ENCODE assay signal across 13 mouse cellular contexts in genomic region chr3:98317143-98317542, GRCm38 (mm10). TPM values are rescaled to one million over a fixed set of nuclear protein-coding genes. Genes with fewer than 3 reads are reported as not detected.
DNase-seq lines count a peak whose midpoint lies in the region; ATAC-seq and TF ChIP-seq lines count a peak whose summit lies in the region.
"Had no signal": no experiment of that assay in that cellular context is flagged by ENCODE, and none has a peak within 500 bp of the region (broad histone marks: within the 10 kb centered on the region; RNA-seq: fewer than 3 reads in every experiment).

No protein-coding gene starts in this region.

- no peak for TF ChIP-seq CTCF in forebrain, postnatal 0 days (IDR thresholded peaks at IDR 0.05; ENCODE audit: low read depth)

- no peak for ATAC-seq in hindbrain, embryonic 12.5 days (ENCODE audit: low FRiP score)
- no peak for ATAC-seq in hindbrain, embryonic 16.5 days
- ATAC-seq in forebrain, postnatal 0 days = no peak

- no peak overlapping the region for H3K4me3 ChIP-seq in hindbrain, embryonic 12.5 days
- H3K4me3 ChIP-seq in hindbrain, embryonic 16.5 days (ENCODE audit: low read length) = no peak overlapping the region
- H3K4me3 ChIP-seq in forebrain, postnatal 0 days (ENCODE audit: low read depth, low read length) = no peak overlapping the region

- no peak overlapping the region for H3K4me2 ChIP-seq in hindbrain, embryonic 12.5 days (replicated peaks)
- no peak overlapping the region for H3K4me2 ChIP-seq in hindbrain, embryonic 16.5 days (ENCODE audit: low read length)
- no peak overlapping the region for H3K4me2 ChIP-seq in forebrain, postnatal 0 days (ENCODE audit: low read depth)
- H3K4me2 ChIP-seq: heart, embryonic 11.5 days had no signal

- H3K4me1 ChIP-seq in hindbrain, embryonic 12.5 days = peaks cover 33% of the 10 kb centered on the region
- H3K4me1 ChIP-seq in hindbrain, embryonic 16.5 days (ENCODE audit: control insufficient read depth, insufficient read depth, low read depth, low read length) = peaks cover 8% of the 10 kb centered on the region; the same call in 1 of the 2 replicates
- peaks cover 5% of the 10 kb centered on the region for H3K4me1 ChIP-seq in forebrain, postnatal 0 days (ENCODE audit: insufficient read depth)

- H3K27me3 ChIP-seq in hindbrain, embryonic 12.5 days = no peaks in the 10 kb centered on the region
- no peaks in the 10 kb centered on the region for H3K27me3 ChIP-seq in hindbrain, embryonic 16.5 days (replicated peaks; ENCODE audit: control insufficient read depth, insufficient read depth, low read length)
- no peaks in the 10 kb centered on the region for H3K27me3 ChIP-seq in forebrain, postnatal 0 days (ENCODE audit: insufficient read depth, low read length)
- H3K27me3 ChIP-seq: CH12.LX had no signal

- peak; percentile 56 to 59 for DNase-seq in right cerebral cortex, postnatal 10 days (ENCODE audit: low spot score in 2 of 2)
- no peak for DNase-seq in right cerebral cortex, postnatal 25 days
- DNase-seq in forebrain, postnatal 0 days = peak; percentile 55
- DNase-seq in retina, embryonic 14.5 days (ENCODE audit: low spot score) = no peak
- DNase-seq in spleen, postnatal 4 days (ENCODE audit: low spot score in 2 of 2) = no peak
- no peak for DNase-seq in left cerebral cortex, adult 11 months (ENCODE audit: low spot score)
- DNase-seq: cerebellum, postnatal 36 days; kidney, postnatal 4 days; thymus, postnatal 25 days had no signal

- H3K9me3 ChIP-seq in hindbrain, embryonic 12.5 days (replicated peaks) = no peaks in the 10 kb centered on the region
- H3K9me3 ChIP-seq in hindbrain, embryonic 16.5 days (ENCODE audit: control insufficient read depth, low read length) = no peaks in the 10 kb centered on the region
- no peaks in the 10 kb centered on the region for H3K9me3 ChIP-seq in forebrain, postnatal 0 days (ENCODE audit: low read length)

- peaks cover 20% of the 10 kb centered on the region for H3K36me3 ChIP-seq in hindbrain, embryonic 12.5 days
- H3K36me3 ChIP-seq in hindbrain, embryonic 16.5 days (ENCODE audit: control insufficient read depth, insufficient read depth, low read length) = no peaks in the 10 kb centered on the region
- no peaks in the 10 kb centered on the region for H3K36me3 ChIP-seq in forebrain, postnatal 0 days (ENCODE audit: insufficient read depth)

- peak overlapping the region; percentile 45 for H3K27ac ChIP-seq in hindbrain, embryonic 12.5 days
- no peak overlapping the region; the same call in 1 of the 2 replicates for H3K27ac ChIP-seq in hindbrain, embryonic 16.5 days (ENCODE audit: low read depth, low read length)
- H3K27ac ChIP-seq in forebrain, postnatal 0 days (ENCODE audit: low read depth, low read length) = peak overlapping the region; percentile 9; the same call in 1 of the 2 replicates

- no peak overlapping the region for H3K9ac ChIP-seq in hindbrain, embryonic 12.5 days
- H3K9ac ChIP-seq in hindbrain, embryonic 16.5 days (ENCODE audit: low read depth, low read length) = no peak overlapping the region
- H3K9ac ChIP-seq in forebrain, postnatal 0 days = no peak overlapping the region

- WGBS in hindbrain, embryonic 12.5 days = 60% methylated on average over 3 of the region's 3 CpGs
- 40% methylated on average over 3 of the region's 3 CpGs for WGBS in hindbrain, embryonic 16.5 days
- 24% methylated on average over 3 of the region's 3 CpGs for WGBS in forebrain, postnatal 0 days

RNA-seq across cellular contexts. Expression of gene Phgdh, which starts 22.6 kb away (rescaled TPM):
- 201 and 240 TPM in 2 replicates for polyA plus RNA-seq in hindbrain, embryonic 12.5 days (2016; fragmentation: Nextera tagmentation; extraction: Ambion mirVana)
- polyA plus RNA-seq in hindbrain, embryonic 16.5 days (2015; fragmentation: Nextera tagmentation; extraction: Ambion mirVana) = 197 and 219 TPM in 2 replicates
- total RNA-seq in forebrain, postnatal 0 days (2014; rRNA removed) = 139 and 151 TPM in 2 replicates
- polyA plus RNA-seq in forebrain, postnatal 0 days (2015; fragmentation: Nextera tagmentation; extraction: Ambion mirVana) = 149 and 160 TPM in 2 replicates

RNA-seq across cellular contexts. Expression of gene Hmgcs2, which starts 36.9 kb away (rescaled TPM):
- 4.0 and 5.6 TPM in 2 replicates for polyA plus RNA-seq in hindbrain, embryonic 12.5 days (2016; fragmentation: Nextera tagmentation; extraction: Ambion mirVana)
- 24.8 and 29.7 TPM in 2 replicates for polyA plus RNA-seq in hindbrain, embryonic 16.5 days (2015; fragmentation: Nextera tagmentation; extraction: Ambion mirVana)
- total RNA-seq in forebrain, postnatal 0 days (2014; rRNA removed) = 22.5 and 26.9 TPM in 2 replicates
- polyA plus RNA-seq in forebrain, postnatal 0 days (2015; fragmentation: Nextera tagmentation; extraction: Ambion mirVana) = 30.0 and 33.6 TPM in 2 replicates
- total RNA-seq: CH12.LX had no signal

Comparison
In these comparisons a context has a peak if more than half of its experiments do, and no peak if none do; other contexts are left out.
1. DNase-seq: peak in right cerebral cortex, postnatal 10 days (2 of 2) and forebrain, postnatal 0 days (single experiment); none in right cerebral cortex, postnatal 25 days (single experiment), retina, embryonic 14.5 days (single experiment), spleen, postnatal 4 days (0 of 2) and left cerebral cortex, adult 11 months (single experiment).